Mouse (Mus musculus) heart, embryonic 14.5 days (tissue): ENCODE measurements at regions not wholly inside any gene's neighbourhood (a gene's known extent, or its start where the extent isn't known, plus 50 kb on each side); places are given as distances from the start of the nearest gene placed in this dataset.

ENCODE experiments used
- ATAC-seq: fragments of 200-750 bp; cut with Nextera tagmentation; 2 replicates; pipeline ENCODE4 v1.8.0; 2017; ENCODE audit warnings: low read depth, moderate TSS enrichment; ENCODE audit not compliant: insufficient number of reproducible peaks, insufficient read depth, low FRiP score
- H3K27ac ChIP-seq, 2 experiments: fragments of 200-500 bp in 1 of 2; fragments of 300-500 bp in 1 of 2; sonication (generic) in 1 of 2; replicated peaks in 1 of 2; 2 replicates each; pipeline ENCODE4 v1.5.1; 2012 to 2014; ENCODE audit warnings: low read depth in 2 of 2, low read length in 2 of 2, control low read depth in 1 of 2, mild to moderate bottlenecking in 1 of 2, mixed read lengths in 1 of 2; ENCODE audit not compliant: control insufficient read depth in 1 of 2, insufficient read depth in 1 of 2
- H3K27me3 ChIP-seq: fragments of 300-500 bp; sonication (generic); 2 replicates; pipeline ENCODE4 v1.6.1; 2014; ENCODE audit warnings: mild to moderate bottlenecking, low read length, control low read depth; ENCODE audit not compliant: control insufficient read depth, insufficient read depth
- H3K36me3 ChIP-seq: fragments of 300-500 bp; sonication (generic); 2 replicates; pipeline ENCODE4 v1.6.1; 2014; ENCODE audit warnings: mild to moderate bottlenecking, control low read depth, low read length, mixed read lengths; ENCODE audit not compliant: control insufficient read depth, insufficient read depth
- H3K4me1 ChIP-seq, 2 experiments: fragments of 200-500 bp in 1 of 2; fragments of 300-500 bp in 1 of 2; sonication (generic) in 1 of 2; 2 replicates each; pipeline ENCODE4 v1.6.1; 2012 to 2014; ENCODE audit warnings: low read length in 2 of 2, control low read depth in 1 of 2, mixed read lengths in 1 of 2; ENCODE audit not compliant: control insufficient read depth in 2 of 2, insufficient read depth in 2 of 2
- H3K4me2 ChIP-seq: fragments of 300-500 bp; sonication (generic); 2 replicates; pipeline ENCODE4 v1.6.1; 2014; ENCODE audit warnings: mild to moderate bottlenecking, low read length
- H3K4me3 ChIP-seq, 2 experiments: fragments of 200-500 bp in 1 of 2; fragments of 300-500 bp in 1 of 2; sonication (generic) in 1 of 2; 2 replicates each; pipeline ENCODE4 v1.5.1; 2012 to 2014; ENCODE audit warnings: low read length in 2 of 2, mild to moderate bottlenecking in 2 of 2, control low read depth in 1 of 2, low read depth in 1 of 2, moderate library complexity in 1 of 2; ENCODE audit not compliant: control insufficient read depth in 1 of 2, insufficient read depth in 1 of 2
- H3K9ac ChIP-seq: fragments of 300-500 bp; sonication (generic); 2 replicates; pipeline ENCODE4 v1.6.1; 2014; ENCODE audit warnings: mild to moderate bottlenecking, low read length
- H3K9me3 ChIP-seq: fragments of 300-500 bp; sonication (generic); 2 replicates; pipeline ENCODE4 v1.6.1; 2016; ENCODE audit warnings: low read length, control low read depth; ENCODE audit not compliant: control insufficient read depth
- WGBS: fragments of 180-500 bp; shearing (Covaris S2); extraction: QIAGEN DNeasy Blood & Tissue Kit; methylation state at CpG from one replicate; pipeline ENCODE4 v1.1.7; 2014; 5-methylcytosine and 5-hydroxymethylcytosine counted together

GRCm38 (mm10) chr13:71874986-71875385 is 88.5 kb downstream of the Irx1 start:
- ATAC-seq = no peak
- H3K4me3 ChIP-seq = no peak overlapping the region
- H3K27ac ChIP-seq = no peak overlapping the region
- H3K9ac ChIP-seq = no peak overlapping the region
- H3K27me3 ChIP-seq = no peaks in the 10 kb centered on the region
- H3K9me3 ChIP-seq = no peaks in the 10 kb centered on the region
- 73% methylated on average over 5 of the region's 5 CpGs for WGBS
- H3K4me1 ChIP-seq = no peaks in the 10 kb centered on the region
- no peak overlapping the region for H3K4me2 ChIP-seq
- H3K36me3 ChIP-seq = no peaks in the 10 kb centered on the region

DNA sequence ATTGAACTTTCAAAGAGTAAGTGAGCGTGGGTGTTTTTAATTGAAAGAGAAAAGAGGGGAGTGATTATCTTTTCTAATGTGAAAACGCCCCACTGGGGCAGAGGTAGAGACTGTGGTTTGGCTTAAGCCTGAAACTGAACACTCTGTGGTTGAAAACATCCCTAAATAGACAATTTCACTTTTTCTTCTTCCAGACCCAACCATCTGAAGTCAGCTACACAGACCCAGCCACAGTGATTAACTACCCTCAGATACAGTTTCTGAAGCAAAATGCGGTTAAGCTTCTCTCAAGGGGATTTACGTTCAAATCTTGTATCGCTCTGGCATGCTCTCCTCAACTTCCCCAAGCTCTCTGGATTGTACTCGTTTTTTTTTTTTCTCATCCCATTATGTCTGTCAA is 94.8 kb downstream of the Irx1 start:
- Histone ChIP-seq H3K9ac (no peak overlapping the region), H3K4me3 (no peak overlapping the region), H3K36me3 (no peaks in the 10 kb centered on the region), H3K27me3 (no peaks in the 10 kb centered on the region), H3K9me3 (no peaks in the 10 kb centered on the region), H3K4me2 (no peak overlapping the region), H3K4me1 (no peaks in the 10 kb centered on the region), H3K27ac (no peak overlapping the region)
- 72% methylated on average over 6 of the region's 6 CpGs for WGBS
- ATAC-seq = no peak

- no peak overlapping the region for H3K9ac ChIP-seq
- no peaks in the 10 kb centered on the region for H3K9me3 ChIP-seq
- no peak overlapping the region for H3K27ac ChIP-seq
- no peak overlapping the region for H3K4me2 ChIP-seq
- H3K27me3 ChIP-seq = no peaks in the 10 kb centered on the region
- H3K36me3 ChIP-seq = no peaks in the 10 kb centered on the region
- H3K4me1 ChIP-seq = no peaks in the 10 kb centered on the region
- no peak overlapping the region for H3K4me3 ChIP-seq
- no peak for ATAC-seq
- 57% methylated on average over 7 of the region's 7 CpGs for WGBS
These were observed 110.0 kb downstream of the Irx1 start for GRCm38 (mm10) chr13:71853426-71854025.

DNA sequence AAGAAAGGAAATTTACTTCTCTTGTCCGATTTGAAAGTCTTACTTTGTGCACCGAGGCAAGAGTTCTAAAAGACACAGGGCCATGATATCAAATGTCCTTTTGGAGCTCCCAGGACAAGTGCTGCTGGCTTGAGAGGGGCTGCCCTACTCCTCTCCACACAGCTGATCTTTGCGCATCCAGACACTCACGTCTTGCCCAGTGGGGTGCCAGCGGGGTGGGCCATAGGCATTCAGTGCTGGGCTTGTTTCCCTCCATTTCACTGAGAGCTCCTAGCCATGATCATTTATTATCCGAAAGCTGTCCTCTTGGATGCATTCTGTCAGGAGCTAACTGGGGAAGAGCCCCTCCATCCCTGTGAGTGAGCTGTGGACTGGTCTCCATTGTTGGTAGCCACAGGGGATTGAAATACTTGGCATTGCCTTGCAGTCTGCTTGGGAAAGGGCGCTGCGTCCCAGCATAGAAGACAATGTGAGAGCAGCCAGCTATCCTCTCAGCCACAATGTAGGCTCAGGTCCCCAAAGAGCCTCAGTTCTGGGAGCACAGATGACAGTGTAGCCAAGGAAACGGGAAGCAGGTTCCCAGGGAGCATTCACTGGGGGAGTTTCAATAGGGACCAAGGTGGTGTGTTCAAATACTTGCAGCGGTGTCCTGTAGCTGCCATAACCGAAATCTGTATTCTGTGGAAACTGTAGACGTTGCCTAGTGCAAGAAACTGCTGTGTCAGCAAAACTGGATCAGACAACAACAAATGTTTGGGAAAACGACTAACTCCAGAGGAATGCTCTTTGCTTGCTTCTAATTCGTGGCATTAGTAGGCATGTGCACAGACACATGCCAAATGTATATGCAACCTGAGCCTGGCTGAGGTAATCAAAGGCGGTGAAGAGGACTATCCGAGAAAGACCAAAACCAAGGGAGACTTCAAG is 159.2 kb downstream of the Irx1 start:
- H3K4me3 ChIP-seq = no peak overlapping the region
- no peak overlapping the region for H3K27ac ChIP-seq
- no peaks in the 10 kb centered on the region for H3K36me3 ChIP-seq
- H3K9me3 ChIP-seq = 0 out of 2 replicates have a peak, but pooled peaks cover 2% of the 10 kb centered on the region
- H3K4me1 ChIP-seq = 0 out of 4 replicates have a peak, but pooled peaks cover 0 to 2% of the 10 kb centered on the region in 2 experiments
- 76% methylated on average over 16 of the region's 16 CpGs for WGBS
- no peak overlapping the region for H3K9ac ChIP-seq
- no peaks in the 10 kb centered on the region for H3K27me3 ChIP-seq
- H3K4me2 ChIP-seq = no peak overlapping the region
- no peak for ATAC-seq

- H3K9ac ChIP-seq = no peak overlapping the region
- H3K4me2 ChIP-seq = no peak overlapping the region
- WGBS = 75% methylated on average over 6 of the region's 6 CpGs
- H3K27me3 ChIP-seq = no peaks in the 10 kb centered on the region
- H3K36me3 ChIP-seq = no peaks in the 10 kb centered on the region
- 0 out of 2 replicates have a peak, but pooled peaks cover 2% of the 10 kb centered on the region for H3K9me3 ChIP-seq
- ATAC-seq = no peak
- H3K4me3 ChIP-seq = no peak overlapping the region
- peaks cover 0 to 2% of the 10 kb centered on the region in 2 experiments; a peak in 1 of 4 replicates for H3K4me1 ChIP-seq
- H3K27ac ChIP-seq = no peak overlapping the region
These were observed 165.2 kb downstream of the Irx1 start for GRCm38 (mm10) chr13:71798288-71798687.

GRCm38 (mm10) chr13:71784740-71785139 is 178.8 kb downstream of the Irx1 start:
- WGBS = 3% methylated on average over 10 of the region's 10 CpGs
- Histone ChIP-seq H3K4me3 (no peak overlapping the region), H3K9me3 (peaks cover 4% of the 10 kb centered on the region; the same call in 1 of the 2 replicates), H3K27me3 (no peaks in the 10 kb centered on the region), H3K36me3 (no peaks in the 10 kb centered on the region), H3K9ac (0 out of 2 replicates have a peak overlapping the region, but pooled peaks have one; percentile 12), H3K27ac (peak overlapping the region in 1 of 2 experiments; percentile 35; a peak in 1 of 4 replicates), H3K4me1 (peaks cover 9 to 16% of the 10 kb centered on the region in 2 experiments), H3K4me2 (peak overlapping the region; percentile 44)
- peak; percentile 76 for ATAC-seq

GRCm38 (mm10) chr13:71747003-71747965 is 216.2 kb downstream of the Irx1 start:
- H3K27ac ChIP-seq = no peak overlapping the region
- H3K9me3 ChIP-seq = no peaks in the 10 kb centered on the region
- no peak for ATAC-seq
- H3K27me3 ChIP-seq = no peaks in the 10 kb centered on the region
- no peaks in the 10 kb centered on the region for H3K4me1 ChIP-seq
- H3K4me2 ChIP-seq = no peak overlapping the region
- no peaks in the 10 kb centered on the region for H3K36me3 ChIP-seq
- WGBS = 77% methylated on average over 11 of the region's 11 CpGs
- H3K4me3 ChIP-seq = no peak overlapping the region
- no peak overlapping the region for H3K9ac ChIP-seq
